Comparison of ENCODE assay signal across 8 mouse cellular contexts in the genomic region with DNA sequence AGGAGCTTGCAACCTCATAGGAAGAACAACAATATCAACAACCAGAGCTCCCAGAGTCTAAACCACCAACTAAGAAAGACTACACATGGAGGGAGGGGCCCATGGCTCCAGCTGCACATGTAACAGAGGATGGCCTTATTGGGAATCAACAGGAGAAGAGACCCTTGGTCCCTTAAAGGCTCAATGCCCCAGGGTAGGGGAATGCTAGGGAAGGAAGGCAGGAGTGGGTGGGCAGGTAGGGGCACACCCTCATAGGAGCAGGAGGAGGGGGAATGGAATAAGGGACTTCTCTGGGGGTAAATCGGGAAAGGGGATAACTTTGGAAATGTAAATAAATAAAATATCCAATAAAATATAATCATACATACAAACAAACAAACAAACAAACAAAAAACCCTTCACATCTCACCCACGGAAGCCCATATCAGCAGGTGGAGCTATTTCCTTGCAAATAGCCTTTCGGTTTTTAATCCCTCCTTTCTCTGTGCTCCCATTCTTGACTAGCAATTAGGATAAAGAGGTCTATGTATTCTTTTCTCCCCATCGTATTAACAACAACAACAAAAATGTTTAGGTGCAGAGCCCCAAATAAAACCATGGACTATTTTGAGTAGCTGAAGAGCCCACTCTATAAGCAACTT. TPM values are rescaled to one million over a fixed set of nuclear protein-coding genes. Genes with fewer than 3 reads are reported as not detected.
DNase-seq lines count a peak whose midpoint lies in the region; ATAC-seq lines count a peak whose summit lies in the region.

No protein-coding gene starts in this region.

- H3K9me3 ChIP-seq in embryonic facial prominence, embryonic 11.5 days (replicated peaks; ENCODE audit: control insufficient read depth, low read length) = no peaks in the 10 kb centered on the region
- H3K9me3 ChIP-seq in embryonic facial prominence, embryonic 10.5 days = no peaks in the 10 kb centered on the region
- H3K9me3 ChIP-seq in hindbrain, embryonic 14.5 days (ENCODE audit: control insufficient read depth, low read length) = no peaks in the 10 kb centered on the region

- no peaks in the 10 kb centered on the region for H3K27me3 ChIP-seq in embryonic facial prominence, embryonic 11.5 days (ENCODE audit: control insufficient read depth, insufficient read depth, low read length)
- H3K27me3 ChIP-seq in embryonic facial prominence, embryonic 10.5 days (replicated peaks; ENCODE audit: low read depth, poor library complexity, severe bottlenecking) = no peaks in the 10 kb centered on the region
- H3K27me3 ChIP-seq in hindbrain, embryonic 14.5 days (ENCODE audit: control insufficient read depth, insufficient read depth, low read length) = no peaks in the 10 kb centered on the region

- ATAC-seq in embryonic facial prominence, embryonic 11.5 days (replicated peaks; ENCODE audit: insufficient number of reproducible peaks, low FRiP score, low TSS enrichment, low read depth) = peak; percentile 8; the same call in 1 of the 2 replicates
- ATAC-seq in hindbrain, embryonic 14.5 days (ENCODE audit: low FRiP score) = peak; percentile 46; the same call in 1 of the 2 replicates

- no peak overlapping the region for H3K4me3 ChIP-seq in embryonic facial prominence, embryonic 11.5 days (ENCODE audit: low read depth, low read length)
- H3K4me3 ChIP-seq in embryonic facial prominence, embryonic 10.5 days = no peak overlapping the region
- H3K4me3 ChIP-seq in hindbrain, embryonic 14.5 days (replicated peaks; ENCODE audit: low read length) = no peak overlapping the region

- 53% methylated on average over 4 of the region's 4 CpGs for WGBS in embryonic facial prominence, embryonic 11.5 days
- WGBS in embryonic facial prominence, embryonic 10.5 days = 58% methylated on average over 4 of the region's 4 CpGs
- WGBS in hindbrain, embryonic 14.5 days = 61% methylated on average over 4 of the region's 4 CpGs

- no peaks in the 10 kb centered on the region for H3K36me3 ChIP-seq in embryonic facial prominence, embryonic 11.5 days (replicated peaks; ENCODE audit: control insufficient read depth, insufficient read depth, low read depth, low read length)
- no peaks in the 10 kb centered on the region for H3K36me3 ChIP-seq in embryonic facial prominence, embryonic 10.5 days (replicated peaks)
- no peaks in the 10 kb centered on the region for H3K36me3 ChIP-seq in hindbrain, embryonic 14.5 days (replicated peaks; ENCODE audit: control insufficient read depth, insufficient read depth)

- no peak overlapping the region for H3K27ac ChIP-seq in embryonic facial prominence, embryonic 11.5 days (replicated peaks; ENCODE audit: low read depth, low read length)
- H3K27ac ChIP-seq in embryonic facial prominence, embryonic 10.5 days (replicated peaks) = no peak overlapping the region
- no peak overlapping the region for H3K27ac ChIP-seq in hindbrain, embryonic 14.5 days

- H3K9ac ChIP-seq in embryonic facial prominence, embryonic 11.5 days (replicated peaks; ENCODE audit: low read length) = no peak overlapping the region
- no peak overlapping the region for H3K9ac ChIP-seq in hindbrain, embryonic 14.5 days

- no peaks in the 10 kb centered on the region for H3K4me1 ChIP-seq in embryonic facial prominence, embryonic 11.5 days (ENCODE audit: control insufficient read depth, insufficient read depth, low read length)
- peaks cover 14% of the 10 kb centered on the region for H3K4me1 ChIP-seq in embryonic facial prominence, embryonic 10.5 days
- H3K4me1 ChIP-seq in hindbrain, embryonic 14.5 days (replicated peaks; ENCODE audit: control insufficient read depth, insufficient read depth, low read length) = 0 out of 2 replicates have a peak, but pooled peaks cover 4% of the 10 kb centered on the region

- DNase-seq in embryonic facial prominence, embryonic 11.5 days (ENCODE audit: low spot score) = peak; percentile 43
- DNase-seq in embryonic facial prominence, embryonic 10.5 days (ENCODE audit: low spot score) = no peak
- DNase-seq in testis, postnatal 10 days (ENCODE audit: low spot score) = peak; percentile 59
- DNase-seq in testis, postnatal 14 days (ENCODE audit: low spot score) = no peak
- DNase-seq in hindbrain, embryonic 14.5 days (ENCODE audit: low spot score) = peak; percentile 76
- DNase-seq in lung, postnatal 36 days = peak; percentile 45
- no peak for DNase-seq in right cerebral cortex, postnatal 25 days
- no peak for DNase-seq in spleen, adult 18-20 months

- no peak overlapping the region for H3K4me2 ChIP-seq in embryonic facial prominence, embryonic 11.5 days (ENCODE audit: low read depth, low read length)
- no peak overlapping the region for H3K4me2 ChIP-seq in hindbrain, embryonic 14.5 days (replicated peaks)

RNA-seq across cellular contexts. Expression of a gene that starts 42.5 kb away (rescaled TPM):
- polyA plus RNA-seq in embryonic facial prominence, embryonic 11.5 days (2014; fragmentation: Nextera tagmentation; extraction: Ambion mirVana) = 109 and 117 TPM in 2 replicates
- polyA plus RNA-seq in embryonic facial prominence, embryonic 10.5 days (2016; fragmentation: Nextera tagmentation; extraction: Ambion mirVana) = 111 and 118 TPM in 2 replicates
- 108 and 117 TPM in 2 replicates for polyA plus RNA-seq in hindbrain, embryonic 14.5 days (2014; fragmentation: Nextera tagmentation; extraction: Ambion mirVana)

Comparison
In these comparisons a context has a peak if more than half of its experiments do, and no peak if none do; other contexts are left out.
1. DNase-seq: peak in embryonic facial prominence, embryonic 11.5 days (single experiment), testis, postnatal 10 days (single experiment), hindbrain, embryonic 14.5 days (single experiment) and lung, postnatal 36 days (single experiment); none in embryonic facial prominence, embryonic 10.5 days (single experiment), testis, postnatal 14 days (single experiment), right cerebral cortex, postnatal 25 days (single experiment) and spleen, adult 18-20 months (0 of 2).